Mouse (Mus musculus): ENCODE results near the gene Mxra7.

DNA sequence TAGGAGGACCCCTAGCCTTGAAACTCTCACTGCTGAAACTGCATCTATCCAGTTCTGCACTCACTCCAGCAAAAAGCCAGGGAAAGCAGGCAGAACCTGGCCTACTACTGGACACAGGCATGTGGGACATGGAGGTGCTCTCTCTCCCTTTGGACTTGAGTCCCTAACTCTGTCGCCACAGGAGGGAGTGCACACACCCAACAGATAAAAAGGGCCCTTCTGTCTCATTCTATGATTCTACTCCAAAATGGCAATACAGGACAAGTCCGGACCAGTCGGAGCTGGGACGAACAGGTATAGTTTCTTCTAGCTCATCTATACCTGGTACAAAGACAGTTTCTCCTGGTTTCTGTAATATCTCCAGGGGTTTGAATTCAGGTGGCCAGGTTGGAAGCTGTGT is 12.9 kb upstream of the Mxra7 start:
- TF ChIP-seq POLR2A (IDR thresholded peaks at IDR 0.05; ENCODE audit: insufficient read length, low read depth): no peak
- TF ChIP-seq USF1 (IDR thresholded peaks at IDR 0.05; ENCODE audit: low read depth): no peak
- TF ChIP-seq MAX (IDR thresholded peaks at IDR 0.05; ENCODE audit: low read depth): no peak
- no peak for TF ChIP-seq E2F4 (IDR thresholded peaks at IDR 0.05; ENCODE audit: insufficient read depth)
- TF ChIP-seq POLR2AphosphoS2 (IDR thresholded peaks at IDR 0.05; ENCODE audit: insufficient read length, low read depth): no peak
- TF ChIP-seq SRF (IDR thresholded peaks at IDR 0.05; ENCODE audit: control insufficient read depth, insufficient read length, low read depth): no peak
